In the genomic region with DNA sequence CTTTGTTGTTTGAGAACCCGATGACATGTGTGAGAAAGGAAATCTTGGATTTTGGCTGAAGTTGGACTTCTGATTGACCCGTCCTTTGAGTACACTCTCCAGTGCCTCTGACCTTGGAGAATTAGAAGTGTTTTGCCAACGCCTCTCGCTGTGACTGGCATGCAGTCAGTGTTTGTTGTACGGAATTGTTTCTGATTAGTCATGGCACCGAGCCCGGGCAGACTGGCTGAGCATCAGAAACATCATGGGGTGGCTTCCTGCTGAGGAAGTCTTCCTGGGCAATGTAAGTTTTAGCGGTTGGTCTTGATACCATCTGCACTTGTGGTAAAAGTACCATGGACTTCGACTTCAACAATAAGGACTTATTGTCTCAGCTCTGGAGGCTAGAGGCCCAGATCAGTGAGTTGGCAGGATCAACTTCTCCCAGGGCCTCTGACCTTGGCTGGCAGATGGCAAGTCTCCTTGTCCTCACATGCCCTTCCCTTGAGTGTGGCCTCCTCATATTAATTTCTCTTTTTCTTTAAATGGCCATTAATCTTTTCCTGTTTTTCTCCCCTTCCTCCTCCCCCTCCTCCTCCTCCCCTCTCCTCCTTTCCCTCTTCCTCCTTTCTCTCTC, we compare ENCODE assay signal across 10 mouse cellular contexts. TPM values are rescaled to one million over a fixed set of nuclear protein-coding genes. Genes with fewer than 3 reads are reported as not detected.
DNase-seq lines count a peak whose midpoint lies in the region; ATAC-seq and TF ChIP-seq lines count a peak whose summit lies in the region.
"Had no signal": no experiment of that assay in that cellular context is flagged by ENCODE, and none has a peak within 500 bp of the region (broad histone marks: within the 10 kb centered on the region; RNA-seq: fewer than 3 reads in every experiment).

No protein-coding gene starts in this region.

- H3K9ac ChIP-seq in embryonic facial prominence, embryonic 14.5 days (ENCODE audit: low read depth, low read length): no peak overlapping the region
- no peak overlapping the region for H3K9ac ChIP-seq in midbrain, embryonic 16.5 days (ENCODE audit: low read depth, low read length)
- H3K9ac ChIP-seq in midbrain, embryonic 13.5 days (replicated peaks): no peak overlapping the region
- no peak overlapping the region for H3K9ac ChIP-seq in heart, postnatal 0 days (replicated peaks; ENCODE audit: low read depth, low read length)

- intact Hi-C loops in gastrocnemius, postnatal 14 days (cut with DNase I; ENCODE audit: low total_unique reads): no loop called here

- no peak for ATAC-seq in embryonic facial prominence, embryonic 14.5 days (ENCODE audit: low read depth)
- ATAC-seq in midbrain, embryonic 16.5 days: peak; percentile 86
- no peak for ATAC-seq in midbrain, embryonic 13.5 days
- ATAC-seq in heart, postnatal 0 days (ENCODE audit: insufficient read depth, low read depth): peak; percentile 96

- peak; percentile 48; the same call in 1 of the 2 replicates for TF ChIP-seq EP300 in heart, postnatal 0 days (IDR thresholded peaks at IDR 0.05; ENCODE audit: low read depth)

- no peak overlapping the region for H3K27ac ChIP-seq in embryonic facial prominence, embryonic 14.5 days (replicated peaks; ENCODE audit: low read depth, low read length)
- H3K27ac ChIP-seq in embryonic facial prominence, embryonic 10.5 days (replicated peaks): no peak overlapping the region
- no peak overlapping the region for H3K27ac ChIP-seq in midbrain, embryonic 16.5 days (ENCODE audit: low read length)
- no peak overlapping the region for H3K27ac ChIP-seq in midbrain, embryonic 13.5 days
- H3K27ac ChIP-seq in heart, postnatal 0 days (ENCODE audit: low read depth): peak overlapping the region; percentile 58

- no peaks in the 10 kb centered on the region for H3K9me3 ChIP-seq in embryonic facial prominence, embryonic 14.5 days (ENCODE audit: control insufficient read depth, low read length)
- no peaks in the 10 kb centered on the region for H3K9me3 ChIP-seq in embryonic facial prominence, embryonic 10.5 days
- no peaks in the 10 kb centered on the region for H3K9me3 ChIP-seq in midbrain, embryonic 16.5 days (replicated peaks; ENCODE audit: control insufficient read depth, low read length, poor library complexity, severe bottlenecking)
- no peaks in the 10 kb centered on the region for H3K9me3 ChIP-seq in midbrain, embryonic 13.5 days
- H3K9me3 ChIP-seq in heart, postnatal 0 days (replicated peaks; ENCODE audit: control insufficient read depth, low read length): no peaks in the 10 kb centered on the region

- no peaks in the 10 kb centered on the region for H3K4me1 ChIP-seq in embryonic facial prominence, embryonic 14.5 days (ENCODE audit: control insufficient read depth, insufficient read depth, low read length)
- H3K4me1 ChIP-seq in embryonic facial prominence, embryonic 10.5 days: no peaks in the 10 kb centered on the region
- no peaks in the 10 kb centered on the region for H3K4me1 ChIP-seq in midbrain, embryonic 16.5 days (ENCODE audit: control insufficient read depth, insufficient read depth, low read length)
- H3K4me1 ChIP-seq in midbrain, embryonic 13.5 days (replicated peaks): no peaks in the 10 kb centered on the region
- H3K4me1 ChIP-seq in heart, postnatal 0 days (ENCODE audit: control insufficient read depth, insufficient read depth): peaks cover 10% of the 10 kb centered on the region

- 64% methylated on average over 9 of the region's 9 CpGs for WGBS in embryonic facial prominence, embryonic 14.5 days
- WGBS in embryonic facial prominence, embryonic 10.5 days: 75% methylated on average over 9 of the region's 9 CpGs
- 47% methylated on average over 9 of the region's 9 CpGs for WGBS in midbrain, embryonic 16.5 days
- 56% methylated on average over 9 of the region's 9 CpGs for WGBS in midbrain, embryonic 13.5 days
- WGBS in heart, postnatal 0 days: 31% methylated on average over 9 of the region's 9 CpGs

- no peak overlapping the region for H3K4me3 ChIP-seq in embryonic facial prominence, embryonic 14.5 days (ENCODE audit: low read depth, low read length)
- no peak overlapping the region for H3K4me3 ChIP-seq in embryonic facial prominence, embryonic 10.5 days
- H3K4me3 ChIP-seq in midbrain, embryonic 16.5 days (ENCODE audit: low read depth, low read length): no peak overlapping the region
- no peak overlapping the region for H3K4me3 ChIP-seq in midbrain, embryonic 13.5 days (replicated peaks)
- no peak overlapping the region for H3K4me3 ChIP-seq in heart, postnatal 0 days (ENCODE audit: low read depth, low read length)

- TF ChIP-seq CTCF in heart, postnatal 0 days (IDR thresholded peaks at IDR 0.05; ENCODE audit: low read depth): no peak

- no peaks in the 10 kb centered on the region for H3K36me3 ChIP-seq in embryonic facial prominence, embryonic 14.5 days (ENCODE audit: control insufficient read depth, insufficient read depth, low read length)
- H3K36me3 ChIP-seq in embryonic facial prominence, embryonic 10.5 days (replicated peaks): no peaks in the 10 kb centered on the region
- H3K36me3 ChIP-seq in midbrain, embryonic 16.5 days (ENCODE audit: control insufficient read depth, insufficient read depth, low read length): no peaks in the 10 kb centered on the region
- H3K36me3 ChIP-seq in midbrain, embryonic 13.5 days: no peaks in the 10 kb centered on the region
- H3K36me3 ChIP-seq in heart, postnatal 0 days (replicated peaks; ENCODE audit: control insufficient read depth, insufficient read depth, low read length): no peaks in the 10 kb centered on the region

- H3K4me2 ChIP-seq in embryonic facial prominence, embryonic 14.5 days (ENCODE audit: low read depth, low read length): no peak overlapping the region
- no peak overlapping the region for H3K4me2 ChIP-seq in midbrain, embryonic 16.5 days (ENCODE audit: low read length)
- H3K4me2 ChIP-seq in midbrain, embryonic 13.5 days (replicated peaks): no peak overlapping the region
- H3K4me2 ChIP-seq in heart, postnatal 0 days (ENCODE audit: low read depth, low read length): no peak overlapping the region

- peak; percentile 13 for DNase-seq in embryonic facial prominence, embryonic 14.5 days (ENCODE audit: low spot score)
- no peak for DNase-seq in embryonic facial prominence, embryonic 10.5 days (ENCODE audit: low spot score)
- DNase-seq in heart, postnatal 0 days (ENCODE audit: low spot score): peak; percentile 91
- peak; percentile 66 for DNase-seq in lung, postnatal 10 days
- no peak for DNase-seq in urinary bladder, postnatal 10 days (ENCODE audit: low spot score)
- no peak for DNase-seq in gastrocnemius, postnatal 14 days

- H3K27me3 ChIP-seq in embryonic facial prominence, embryonic 14.5 days (replicated peaks; ENCODE audit: control insufficient read depth, insufficient read depth, low read length): no peaks in the 10 kb centered on the region
- H3K27me3 ChIP-seq in embryonic facial prominence, embryonic 10.5 days (replicated peaks; ENCODE audit: low read depth, poor library complexity, severe bottlenecking): no peaks in the 10 kb centered on the region
- H3K27me3 ChIP-seq in midbrain, embryonic 16.5 days (ENCODE audit: control insufficient read depth, insufficient read depth, low read depth, low read length): no peaks in the 10 kb centered on the region
- no peaks in the 10 kb centered on the region for H3K27me3 ChIP-seq in midbrain, embryonic 13.5 days
- H3K27me3 ChIP-seq in heart, postnatal 0 days (ENCODE audit: control insufficient read depth, insufficient read depth, low read length): no peaks in the 10 kb centered on the region

RNA-seq across cellular contexts. Expression of a gene that starts 28.3 kb away (rescaled TPM):
- polyA plus RNA-seq in embryonic facial prominence, embryonic 14.5 days (2014; fragmentation: Nextera tagmentation; extraction: Ambion mirVana): not detected in 2 replicates
- not detected in 2 replicates for polyA plus RNA-seq in embryonic facial prominence, embryonic 10.5 days (2016; fragmentation: Nextera tagmentation; extraction: Ambion mirVana)
- not detected in 2 replicates for polyA plus RNA-seq in midbrain, embryonic 16.5 days (2015; fragmentation: Nextera tagmentation; extraction: Ambion mirVana)
- not detected in 2 replicates for polyA plus RNA-seq in midbrain, embryonic 13.5 days (2015; fragmentation: Nextera tagmentation; extraction: Ambion mirVana)
- not detected in 2 replicates for total RNA-seq in heart, postnatal 0 days (2014; rRNA removed; ENCODE audit: low replicate concordance)
- polyA plus RNA-seq in heart, postnatal 0 days (2015; fragmentation: Nextera tagmentation; extraction: Ambion mirVana): not detected in 2 replicates
- not detected for total RNA-seq in gastrocnemius, postnatal 14 days (2021)
- polyA plus RNA-seq: limb, embryonic 11.5 days; neural tube, embryonic 14.5 days had no signal

Comparison
In these comparisons a context has a peak if more than half of its experiments do, and no peak if none do; other contexts are left out.
1. ATAC-seq: peak in midbrain, embryonic 16.5 days (single experiment) and heart, postnatal 0 days (single experiment); none in embryonic facial prominence, embryonic 14.5 days (single experiment) and midbrain, embryonic 13.5 days (single experiment).
2. DNase-seq: peak in embryonic facial prominence, embryonic 14.5 days (single experiment), heart, postnatal 0 days (single experiment) and lung, postnatal 10 days (single experiment); none in embryonic facial prominence, embryonic 10.5 days (single experiment), urinary bladder, postnatal 10 days (single experiment) and gastrocnemius, postnatal 14 days (single experiment).